Comparison of ENCODE assay signal across 16 mouse cellular contexts in genomic region chr17:46980050-46980449, GRCm38 (mm10).
"Had no signal": no experiment of that assay in that cellular context is flagged by ENCODE, and none has a peak within 500 bp of the region (broad histone marks: within the 10 kb centered on the region; RNA-seq: fewer than 3 reads in every experiment).

No protein-coding gene starts in this region.

- H3K27ac ChIP-seq: neural tube, embryonic 13.5 days; neural tube, embryonic 15.5 days; stomach, embryonic 15.5 days; stomach, postnatal 0 days had no signal

- H3K9ac ChIP-seq: neural tube, embryonic 13.5 days; neural tube, embryonic 15.5 days; stomach, embryonic 15.5 days had no signal

- H3K4me3 ChIP-seq: neural tube, embryonic 13.5 days; neural tube, embryonic 15.5 days; stomach, embryonic 15.5 days had no signal

- H3K27me3 ChIP-seq: neural tube, embryonic 13.5 days; neural tube, embryonic 15.5 days; stomach, embryonic 15.5 days had no signal

- H3K4me1 ChIP-seq: neural tube, embryonic 13.5 days; neural tube, embryonic 15.5 days; stomach, embryonic 15.5 days had no signal

- DNase-seq: retina, postnatal 1 day; right cerebral cortex, adult 18-20 months; right cerebral cortex, postnatal 14 days; right cerebral cortex, postnatal 25 days; right cerebral cortex, postnatal 4 days; spleen, adult 18-20 months; thymus, adult 18-20 months; thymus, adult 2 months; thymus, postnatal 14 days; thymus, postnatal 25 days; thymus, postnatal 36 days; thymus, postnatal 4 days had no signal
